Mouse (Mus musculus) stomach, postnatal 0 days (tissue): ENCODE measurements at regions not wholly inside any gene's neighbourhood (a gene's known extent, or its start where the extent isn't known, plus 50 kb on each side); places are given as distances from the start of the nearest gene placed in this dataset.

Experiments
- CTCF ChIP-seq: IDR thresholded peaks from 2 replicates; pipeline ENCODE4 v1.5.1; 2016; ENCODE audit warnings: antibody characterized with exemption, low read depth, mild to moderate bottlenecking, moderate library complexity
- EP300 ChIP-seq: optimal IDR thresholded peaks from 2 replicates; pipeline ENCODE3; 2016; ENCODE audit warnings: antibody characterized with exemption

- no peak for TF ChIP-seq EP300
- no peak for TF ChIP-seq CTCF
These were observed 90.5 kb downstream of the Zbtb18 start for GRCm38 (mm10) chr1:177532656-177533055.
